Mouse (Mus musculus) frontal cortex, postnatal 36 days (tissue): Measurements from ENCODE around the gene Habp4.
A peak's percentile ranks its signal among the peaks of the same experiment; 100 is the strongest.

Experiments
- DNase-seq, 2 experiments: peaks; one replicate each; pipeline ENCODE4 v3.0.0; 2022; ENCODE audit warnings: low spot score in 2 of 2

Gene Habp4

DNA sequence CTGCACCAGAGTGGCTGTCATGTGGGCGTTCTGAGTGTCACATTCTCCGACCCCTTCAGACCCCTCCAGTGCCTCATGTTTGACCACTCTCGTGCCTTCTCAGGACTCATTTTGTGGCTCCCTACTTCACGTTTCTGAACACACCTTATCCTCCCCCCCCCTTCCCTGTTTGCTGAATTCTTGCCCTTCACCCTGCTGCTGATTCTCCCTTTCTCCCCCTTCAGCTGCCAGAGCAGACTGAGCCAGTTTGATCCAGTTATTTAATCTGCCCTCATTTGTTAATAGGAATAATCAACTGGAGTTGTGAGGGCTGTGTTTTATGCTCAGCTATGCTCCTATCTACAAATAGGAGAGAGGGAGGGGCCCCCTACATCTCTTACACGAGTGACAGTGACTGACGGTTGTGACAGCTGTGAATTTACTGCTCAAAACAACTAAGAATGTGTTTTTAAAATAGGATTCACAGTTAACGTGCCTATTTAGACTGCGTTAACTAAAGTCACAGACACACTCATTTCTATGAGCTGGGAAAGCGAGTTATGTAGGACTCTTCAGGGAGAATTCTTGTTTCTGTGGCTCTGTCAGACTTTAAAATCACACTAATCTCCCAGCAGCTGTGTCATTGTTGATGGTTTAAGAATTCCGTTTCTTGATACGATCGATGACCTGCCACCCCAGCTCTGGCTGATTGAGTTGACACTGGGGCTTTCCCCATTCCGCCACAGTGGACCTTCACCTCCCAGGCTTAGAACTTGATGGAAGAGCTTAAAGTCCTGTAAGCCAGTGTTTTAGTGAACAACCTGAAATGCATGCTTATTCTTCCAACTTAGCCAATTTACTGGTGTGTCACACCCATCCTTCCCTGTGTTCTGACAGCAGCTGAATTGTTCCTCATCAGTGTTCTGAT lies 17.4 kb downstream of the Habp4 start:
- DNase-seq, result no peak

DNA sequence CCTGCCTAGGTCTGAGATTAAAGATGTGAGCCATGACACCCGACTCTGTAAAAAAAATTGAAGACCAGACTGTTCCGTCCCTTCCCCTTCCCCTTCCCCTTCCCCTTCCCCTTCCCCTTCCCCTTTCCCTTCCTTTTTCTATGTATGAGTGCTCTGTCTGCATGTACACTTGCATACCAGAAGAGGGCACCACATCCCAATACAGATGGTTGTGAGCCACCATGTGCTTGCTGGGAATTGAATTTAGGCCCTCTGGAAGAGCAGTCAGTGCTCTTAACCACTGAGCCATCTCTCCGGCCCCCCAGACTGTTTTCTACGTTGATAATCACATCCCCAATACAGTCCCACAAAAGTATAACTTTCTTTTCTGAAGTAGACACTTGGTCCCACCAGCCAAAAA lies 18.7 kb downstream of the Habp4 start:
- DNase-seq, result no peak

DNA sequence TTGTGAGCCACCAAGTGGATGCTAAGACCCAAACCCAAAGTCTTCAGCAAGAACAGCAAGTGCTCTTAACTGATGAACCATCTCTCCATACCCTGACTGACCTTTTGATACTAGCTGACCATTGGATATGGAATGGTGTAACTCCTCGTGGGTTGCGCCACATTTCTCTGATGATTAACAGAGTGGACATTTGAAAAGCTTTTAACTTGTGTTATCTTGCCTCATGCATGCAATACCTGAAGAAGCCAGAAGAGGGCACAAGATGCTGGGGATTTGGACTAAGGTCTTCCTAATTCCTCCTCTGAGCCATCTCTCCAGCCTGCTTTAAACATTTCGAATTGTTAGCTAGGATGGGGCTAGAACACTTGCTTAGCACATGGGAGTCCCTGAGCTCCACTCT lies 19.3 kb downstream of the Habp4 start:
- peak; percentile 32 to 67 for DNase-seq

DNA sequence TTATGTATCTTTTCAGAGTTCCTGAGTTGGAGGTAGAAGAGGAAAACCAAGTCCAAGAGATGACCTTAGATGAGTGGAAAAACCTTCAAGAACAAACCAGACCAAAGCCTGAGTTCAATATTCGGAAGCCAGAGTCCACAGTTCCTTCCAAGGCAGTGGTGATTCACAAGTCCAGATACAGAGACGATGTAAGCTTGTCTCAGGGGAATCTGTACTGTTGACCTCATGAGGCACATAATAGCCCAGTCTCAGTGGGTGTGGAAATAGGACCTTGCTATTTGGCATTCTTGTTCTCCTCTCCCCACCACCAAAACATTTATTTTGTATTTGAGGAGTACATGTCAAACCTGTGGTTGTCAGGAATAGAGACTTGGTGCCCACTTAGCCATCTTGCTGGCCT lies 20.5 kb downstream of the Habp4 start:
- DNase-seq, result no peak

DNA sequence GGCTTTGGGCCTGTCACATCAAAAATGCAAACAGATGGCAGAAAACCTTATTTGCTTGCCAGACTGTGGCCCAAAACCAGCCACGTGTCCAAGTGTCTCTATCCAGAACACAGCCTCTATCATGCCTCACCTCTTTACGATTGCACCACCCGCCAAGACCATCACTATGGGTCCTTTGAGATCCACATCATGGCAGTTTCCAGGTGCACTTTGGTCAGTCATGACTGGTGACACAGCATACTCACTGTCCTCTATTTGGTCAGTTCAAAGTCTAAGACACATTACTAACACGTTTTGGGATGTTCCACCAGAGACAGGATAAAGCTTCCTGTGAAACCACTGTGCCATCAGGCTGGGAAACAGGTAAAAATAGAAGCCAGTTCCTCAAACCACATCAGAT lies 22.0 kb downstream of the Habp4 start:
- DNase-seq, result no peak

DNA sequence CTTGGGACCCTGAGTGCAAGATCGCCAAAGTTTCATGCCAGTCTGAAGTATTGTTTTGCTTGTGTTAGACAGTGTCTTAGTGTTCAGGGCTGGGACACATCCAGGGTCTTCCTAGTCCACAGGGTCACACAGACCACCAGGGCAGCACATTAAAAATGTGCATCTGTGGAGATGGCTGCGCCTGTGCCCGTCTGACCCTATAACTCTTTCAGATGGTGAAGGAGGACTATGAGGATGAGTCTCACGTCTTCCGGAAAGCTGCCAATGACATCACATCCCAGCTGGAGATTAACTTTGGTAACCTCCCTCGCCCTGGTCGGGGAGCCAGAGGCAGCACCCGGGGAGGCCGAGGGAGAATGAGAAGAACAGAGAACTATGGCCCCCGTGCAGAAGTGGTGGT lies 22.7 kb downstream of the Habp4 start:
- DNase-seq, result no peak

DNA sequence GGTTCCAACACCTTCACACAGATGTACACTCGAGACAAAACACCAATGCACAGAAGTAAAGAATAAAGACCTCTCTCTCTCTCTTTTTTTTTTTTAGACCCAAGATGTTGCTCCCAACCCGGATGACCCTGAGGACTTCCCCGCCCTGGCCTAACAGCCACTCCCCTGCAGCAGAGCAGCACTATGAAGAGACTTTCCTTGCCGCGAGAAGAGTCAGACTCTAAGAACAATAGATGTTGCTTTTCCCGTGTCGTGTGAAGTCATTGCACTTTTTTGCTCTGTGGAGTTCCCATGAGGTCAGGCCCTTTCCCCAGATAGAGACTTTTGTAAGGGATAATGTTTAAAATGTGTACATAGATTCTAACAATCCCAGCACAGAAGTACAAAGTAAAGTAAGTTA lies 23.6 kb downstream of the Habp4 start:
- DNase-seq, result no peak

DNA sequence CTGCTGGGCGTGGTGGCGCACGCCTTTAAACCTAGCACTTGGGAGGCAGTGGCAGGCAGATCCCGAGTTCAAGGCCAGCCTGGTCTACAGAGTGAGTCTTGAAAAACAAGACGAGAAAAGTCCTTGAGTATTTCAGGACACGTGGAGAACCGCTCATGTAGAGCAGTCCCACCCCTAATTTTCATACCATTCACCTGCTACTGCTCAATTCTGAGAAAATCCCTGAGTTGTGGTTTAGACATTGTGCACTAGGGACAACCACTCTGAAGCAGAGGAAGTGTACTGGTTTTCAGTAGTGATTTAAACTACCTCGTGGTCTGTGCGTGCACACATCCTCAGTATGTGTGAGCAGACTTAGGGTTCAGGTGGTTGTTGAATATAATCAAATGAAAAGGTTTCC lies 24.0 kb downstream of the Habp4 start:
- DNase-seq, result no peak

DNA sequence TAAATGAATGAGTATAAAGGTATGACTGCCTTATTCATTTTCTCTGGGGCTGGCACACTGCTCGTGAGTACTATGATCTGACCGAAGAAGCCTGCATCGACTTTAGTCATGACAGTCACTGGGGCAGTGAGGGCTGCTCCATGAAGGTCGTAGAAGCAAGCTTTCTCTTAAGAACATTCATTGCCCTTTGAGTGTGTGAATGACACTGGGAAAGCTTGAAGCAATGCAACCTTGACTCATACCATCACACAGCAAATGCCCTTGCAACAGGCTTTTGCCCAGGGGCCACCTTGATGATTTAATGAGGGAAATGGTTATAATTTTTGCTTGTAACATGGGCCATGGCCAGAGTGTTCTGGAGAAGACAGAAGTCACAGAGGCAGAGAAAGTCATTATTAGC lies 24.9 kb downstream of the Habp4 start:
- DNase-seq, result no peak

DNA sequence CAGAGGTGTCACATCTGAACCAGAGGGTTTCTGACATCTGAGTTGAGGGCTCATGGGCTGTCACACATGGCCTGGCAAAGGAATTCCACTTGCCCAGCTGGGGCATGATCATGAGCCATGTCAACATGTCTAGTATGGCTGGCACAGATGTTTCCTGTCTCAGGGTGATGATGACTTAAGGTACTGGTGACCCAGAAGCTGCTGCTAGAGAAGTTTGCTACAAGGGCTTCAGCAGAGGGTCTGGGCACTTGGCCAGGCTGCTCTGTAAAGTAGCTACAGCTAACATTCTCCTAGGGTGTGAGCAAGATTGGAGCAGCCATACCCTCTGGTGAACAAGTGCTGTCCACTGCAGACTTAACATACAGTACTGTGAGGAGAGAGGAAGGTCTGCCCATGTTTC lies 25.4 kb downstream of the Habp4 start:
- no peak for DNase-seq

DNA sequence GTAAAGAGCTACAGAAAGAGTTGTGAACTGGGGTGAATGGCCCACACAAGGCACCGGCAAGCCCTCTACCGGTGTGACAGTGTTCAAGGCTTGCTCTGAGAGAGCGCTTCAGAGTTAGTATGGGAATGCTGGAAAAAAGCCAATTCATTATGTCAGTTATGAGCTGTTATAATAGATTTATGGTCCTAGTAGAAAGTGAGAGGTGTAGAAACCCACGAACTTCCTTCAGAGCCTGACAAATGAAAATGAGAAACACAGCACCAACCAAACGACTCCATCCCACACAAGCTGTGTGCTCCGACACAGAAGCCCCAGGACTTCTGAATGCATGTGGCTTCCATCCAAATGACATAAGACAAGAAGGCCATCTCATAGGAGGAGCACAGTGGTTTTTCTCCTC lies 36.3 kb downstream of the Habp4 start:
- no peak for DNase-seq

DNA sequence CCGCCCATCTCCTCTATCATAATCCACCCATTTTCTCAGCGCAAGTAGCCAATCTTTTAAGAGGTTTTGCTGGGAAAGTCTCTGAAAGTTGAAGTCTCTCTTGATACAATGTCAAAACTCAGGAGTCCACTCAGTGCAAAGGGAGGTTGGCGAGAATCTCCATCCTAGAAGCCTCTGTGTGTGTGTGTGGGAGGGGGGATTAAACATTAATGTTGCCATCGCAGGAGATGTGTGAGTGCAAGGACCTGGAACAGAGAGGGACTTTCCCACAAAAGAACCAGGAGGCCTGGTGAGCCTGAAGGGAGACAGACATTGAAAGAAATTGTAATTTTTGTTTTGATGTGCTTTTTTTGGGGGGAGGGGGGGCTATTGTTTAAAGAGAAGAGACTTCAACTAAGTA lies 36.7 kb downstream of the Habp4 start:
- DNase-seq, result no peak

DNA sequence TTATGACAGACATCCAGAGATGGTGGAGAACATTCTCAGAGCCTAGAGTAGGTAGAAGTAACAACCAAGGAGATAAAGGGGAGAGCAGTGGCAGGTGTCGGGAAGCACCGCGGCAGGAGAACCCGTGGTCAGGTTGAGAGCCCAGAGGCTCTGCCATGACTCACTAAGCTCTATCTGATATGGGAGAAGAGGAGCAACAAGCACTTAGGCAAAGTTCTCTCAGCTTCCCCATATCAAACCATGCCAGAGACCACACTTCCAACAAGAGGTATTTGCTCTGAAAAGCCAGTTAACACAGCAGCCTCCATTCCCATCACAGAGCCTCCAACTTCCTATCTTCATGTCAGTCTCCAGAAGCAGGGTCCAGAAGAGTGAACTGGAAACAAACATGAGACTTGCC lies 39.3 kb downstream of the Habp4 start:
- DNase-seq, result no peak

DNA sequence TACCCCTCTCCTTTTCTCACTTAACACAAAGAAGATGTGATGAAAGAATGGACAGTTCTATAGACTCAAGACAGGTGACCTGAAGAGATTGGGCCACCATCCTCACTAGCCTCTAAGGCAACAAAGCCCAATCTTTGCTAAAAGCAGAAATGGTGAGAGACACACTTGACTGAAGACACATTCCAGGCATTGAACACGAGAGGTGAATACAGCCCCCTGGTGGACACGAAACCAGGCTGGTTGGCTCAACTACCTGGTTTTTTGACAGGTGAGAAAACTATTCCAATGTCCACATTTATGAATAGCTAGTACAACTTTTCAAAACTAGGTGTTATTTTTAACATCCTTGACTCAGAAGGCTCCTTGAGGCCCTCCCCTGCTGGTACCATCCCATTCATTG lies 43.1 kb downstream of the Habp4 start:
- no peak for DNase-seq

DNA sequence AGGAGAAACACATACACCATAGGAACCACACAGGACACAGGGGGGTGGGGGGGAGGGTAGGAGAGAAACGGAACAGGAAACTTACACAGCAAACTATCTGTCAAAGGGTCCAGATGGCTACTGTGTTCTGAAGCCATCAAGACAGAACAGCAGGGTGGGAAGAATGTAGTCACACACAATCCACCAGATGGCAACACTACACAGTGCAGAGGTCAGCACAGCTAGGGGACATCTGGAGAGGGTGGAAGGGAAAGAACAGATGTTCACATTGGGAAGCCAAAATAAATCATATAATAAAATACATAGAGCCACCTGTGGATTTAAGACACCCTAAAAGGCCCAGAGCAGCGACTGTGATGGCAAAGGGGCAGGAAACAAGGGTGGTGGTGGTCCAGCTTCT lies 43.6 kb downstream of the Habp4 start:
- DNase-seq, result no peak

DNA sequence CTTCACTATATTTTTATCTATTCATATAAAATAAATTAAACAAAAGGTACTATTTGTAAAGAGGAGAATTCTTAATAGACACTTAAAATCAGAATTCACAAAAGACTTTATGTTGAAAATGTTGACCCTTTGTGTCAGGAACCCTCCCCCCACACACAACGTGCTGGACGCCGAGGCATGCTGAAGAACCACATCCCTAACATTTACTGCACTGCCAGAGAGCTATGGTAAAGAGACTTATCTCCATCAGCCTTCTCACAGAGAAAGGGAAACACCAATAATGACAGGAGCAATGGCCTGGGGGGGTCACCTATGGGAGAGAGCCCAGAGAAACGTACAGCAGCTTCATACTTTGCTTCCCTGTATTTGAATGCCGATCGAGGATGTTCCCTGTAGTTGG lies 46.5 kb downstream of the Habp4 start:
- DNase-seq, result no peak

DNA sequence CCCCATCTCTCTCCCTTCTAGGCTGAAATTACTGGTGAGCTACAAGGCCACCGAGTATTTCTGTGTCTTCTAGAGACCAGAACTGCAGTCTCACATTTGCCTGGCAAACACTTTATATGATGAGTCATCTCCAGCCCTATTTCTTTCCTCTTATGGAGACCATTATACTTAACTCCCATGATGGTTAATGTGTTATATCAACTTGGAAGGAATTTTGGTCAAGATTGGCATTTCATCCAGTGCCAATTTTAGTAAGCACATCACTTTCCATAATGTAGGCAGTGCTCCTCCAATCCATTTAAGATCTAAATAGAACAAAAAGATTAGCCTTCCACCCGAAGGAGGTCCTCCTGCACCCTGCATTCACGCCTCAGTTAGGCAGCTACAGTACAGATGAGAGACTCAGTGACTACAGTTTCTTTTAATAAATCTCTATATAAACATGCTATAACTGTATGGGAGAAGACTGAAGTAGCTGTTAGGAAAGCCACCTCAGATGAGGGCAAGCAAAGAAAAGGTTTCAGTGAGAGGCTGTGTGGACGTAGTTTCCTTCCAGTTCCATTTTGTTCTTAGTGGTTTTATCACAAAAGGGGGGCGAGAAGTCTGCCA lies 50.5 kb downstream of the Habp4 start:
- DNase-seq, result no peak

DNA sequence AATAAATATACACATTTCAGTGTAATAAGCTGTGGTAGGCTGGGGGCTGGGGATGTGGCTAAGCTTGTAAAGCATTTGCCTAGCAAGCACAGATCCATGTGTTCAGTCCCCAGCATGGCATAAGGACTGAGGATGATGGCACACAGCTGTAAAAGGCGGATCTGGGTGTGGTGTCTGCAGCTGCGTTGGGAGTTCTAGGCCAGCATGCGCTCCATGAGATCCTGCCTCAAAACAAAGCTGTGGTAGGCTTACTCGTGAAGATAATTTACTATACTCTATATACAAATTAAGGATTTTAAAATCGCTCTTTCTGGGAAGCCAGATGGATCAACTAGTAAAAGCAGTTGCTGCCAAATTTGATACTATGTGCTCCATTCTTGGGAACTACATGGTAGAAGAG lies 53.3 kb downstream of the Habp4 start:
- no peak for DNase-seq

DNA sequence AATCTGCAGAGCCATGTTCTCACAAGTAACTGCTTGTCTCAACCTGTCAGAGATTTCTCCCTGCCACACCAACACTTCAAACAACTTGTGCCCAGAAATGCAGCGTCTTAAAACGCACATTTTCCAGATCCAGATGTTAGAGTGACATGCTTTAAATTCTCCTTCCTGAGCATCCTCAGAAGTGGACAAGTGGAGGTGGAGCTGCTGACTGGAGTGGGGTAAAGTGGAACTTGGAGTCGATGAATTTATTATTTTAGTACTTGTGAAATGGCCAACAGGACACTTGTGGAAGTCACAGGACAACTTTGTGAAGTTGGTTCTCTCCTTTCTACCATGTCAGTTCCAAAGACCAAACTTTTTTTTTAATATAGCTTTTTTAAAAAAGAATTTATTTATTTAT lies 64.1 kb downstream of the Habp4 start:
- DNase-seq, result no peak

DNA sequence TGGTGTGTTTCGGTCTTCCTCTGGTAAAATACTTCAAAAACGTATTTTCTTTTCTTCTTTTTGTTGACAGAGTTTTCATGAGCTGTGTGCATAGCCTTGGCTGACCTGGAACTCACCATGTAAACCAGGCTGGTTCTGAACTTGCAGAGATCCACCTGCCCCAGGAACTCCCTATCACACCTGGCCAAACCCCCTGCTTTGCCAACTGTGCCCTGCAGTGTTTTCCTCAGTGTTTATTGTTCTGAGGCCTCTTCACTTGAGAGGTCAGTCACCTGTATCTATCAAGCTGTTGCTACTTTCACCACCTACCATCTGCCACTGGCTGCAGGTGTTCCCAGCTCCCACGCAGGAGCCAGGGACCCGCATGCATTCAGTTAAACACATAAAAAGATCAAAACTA lies 65.1 kb downstream of the Habp4 start:
- DNase-seq, result no peak

DNA sequence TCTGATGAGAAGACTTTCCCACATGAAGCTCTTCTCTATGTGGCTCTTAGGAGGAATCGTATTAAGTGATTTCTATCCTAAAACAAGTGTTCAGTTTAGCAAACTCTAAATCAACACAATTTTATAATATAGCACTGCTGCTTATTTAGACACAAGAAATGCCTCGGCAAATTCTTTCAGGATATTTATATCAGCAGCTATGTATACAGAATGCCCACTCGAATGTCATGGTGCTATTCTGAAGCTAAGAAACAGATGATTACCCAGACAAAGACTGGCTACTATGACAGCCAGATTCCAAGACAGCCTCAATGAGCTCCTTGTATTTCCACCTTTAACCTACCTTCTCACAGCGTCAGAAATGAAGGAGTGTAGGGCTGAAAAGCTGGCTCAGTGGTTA lies 71.5 kb downstream of the Habp4 start:
- no peak for DNase-seq

DNA sequence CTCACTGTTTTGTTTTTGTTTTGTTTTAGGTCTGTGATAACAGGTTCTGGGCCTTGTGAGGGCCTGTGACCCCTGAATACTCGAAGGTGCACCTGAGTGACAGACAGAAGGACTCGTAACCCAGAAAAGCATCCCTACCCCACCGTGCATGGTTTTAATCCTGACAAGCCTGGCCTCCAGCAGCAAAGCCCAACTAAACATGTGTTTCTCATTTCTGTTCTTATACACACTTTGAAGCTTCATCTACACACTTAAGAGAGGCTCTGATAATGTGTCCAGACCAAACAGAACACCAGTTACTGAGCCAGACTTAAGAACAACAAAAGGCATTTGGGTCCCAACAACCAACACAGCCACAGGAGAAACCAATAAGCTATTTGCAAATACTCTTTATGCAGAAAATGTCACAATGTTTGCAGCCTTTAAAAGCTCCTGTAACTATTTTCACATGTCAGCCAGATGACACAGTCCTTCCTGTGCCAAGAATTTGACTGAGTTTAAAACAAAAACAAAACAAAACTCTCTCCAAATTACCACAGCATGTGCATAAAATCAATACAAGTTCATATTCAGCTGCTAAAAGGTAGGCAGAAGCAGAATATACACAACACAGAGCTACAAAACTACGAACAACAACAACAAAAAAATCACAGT lies 73.6 kb downstream of the Habp4 start:
- no peak for DNase-seq

DNA sequence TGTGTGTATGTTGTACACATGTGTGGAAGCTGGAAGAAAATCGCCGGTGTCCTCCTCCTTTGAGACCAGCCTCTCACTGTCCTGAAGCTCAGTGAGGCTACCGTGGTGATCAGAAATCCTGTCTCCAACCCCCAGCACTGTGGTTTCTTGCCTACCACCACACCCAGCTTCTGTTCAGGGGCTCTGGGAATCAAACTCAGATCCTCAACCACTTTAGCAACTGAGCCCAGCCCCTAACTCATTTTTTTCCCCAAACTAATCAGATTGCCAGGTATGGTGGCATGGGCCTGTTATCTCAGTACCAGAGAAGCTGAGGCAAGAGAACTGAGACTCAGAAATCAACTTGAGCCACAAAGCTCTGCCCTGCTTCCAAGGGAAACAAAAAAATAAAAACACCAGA lies 74.2 kb downstream of the Habp4 start:
- no peak for DNase-seq
